Mouse (Mus musculus): ENCODE measurements around the gene Prkag1. TPM values are rescaled to one million over a fixed set of nuclear protein-coding genes. Genes with fewer than 3 reads are reported as not detected.
A peak's percentile ranks its signal among the peaks of the same experiment; 100 is the strongest.

The Prkag1 gene
- total RNA-seq (2017), result 70.7 and 115 TPM in 2 replicates

DNA sequence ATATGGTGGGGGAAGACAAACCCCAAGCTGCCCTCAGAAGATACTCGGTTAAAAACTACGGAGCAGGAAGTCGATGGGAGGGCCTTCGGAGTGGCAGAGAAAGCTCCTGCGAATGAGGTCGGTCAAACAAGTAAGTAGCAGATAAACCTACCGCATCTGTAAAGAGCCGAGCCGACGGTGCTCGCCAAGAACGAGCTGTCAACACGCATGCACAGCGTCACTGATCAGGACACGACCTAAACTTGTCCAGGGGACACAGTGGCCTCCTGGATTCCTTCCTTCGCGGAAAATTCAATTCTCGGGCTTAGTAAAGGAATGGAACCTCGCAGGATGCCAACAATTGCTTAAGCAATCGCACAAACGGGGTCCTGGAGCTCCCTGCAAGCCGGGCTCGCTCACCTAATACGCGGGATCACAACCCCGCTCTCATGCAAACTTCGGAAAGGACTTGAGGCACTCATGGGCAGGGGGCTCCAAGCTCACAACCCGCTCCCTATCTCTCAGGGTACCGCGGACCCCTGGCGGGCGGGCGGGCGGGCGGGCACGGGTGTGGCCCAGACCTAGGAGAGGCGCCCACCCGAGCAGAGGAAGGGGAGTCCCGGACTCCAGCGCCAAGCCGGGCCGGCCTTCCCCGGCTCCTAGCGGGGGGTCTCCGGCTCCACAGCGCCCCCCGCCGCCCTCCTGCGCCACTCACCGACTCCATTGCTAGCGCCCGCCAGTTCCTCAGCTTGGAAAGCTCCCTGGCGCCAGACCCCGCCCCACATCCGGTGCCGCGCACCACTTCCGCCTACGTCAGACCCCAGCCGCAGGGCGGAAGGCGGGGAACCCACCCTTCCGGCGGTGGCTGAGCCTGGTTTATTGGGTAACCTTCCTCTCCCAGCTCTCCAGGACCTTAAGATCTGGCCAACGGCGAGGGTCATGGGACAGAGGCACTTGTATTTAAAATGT is at the start of gene Prkag1:
Prkag1 (minus strand) TSS at position 786 of the 948 bp plus-strand sequence.
- ATAC-seq (replicated peaks in 1 of 2; ENCODE audit: insufficient read depth in 1 of 2, low FRiP score in 2 of 2, low TSS enrichment in 1 of 2, low read depth in 1 of 2, poor library complexity in 2 of 2, severe bottlenecking in 2 of 2), result peak; percentile 87 to 93

DNA sequence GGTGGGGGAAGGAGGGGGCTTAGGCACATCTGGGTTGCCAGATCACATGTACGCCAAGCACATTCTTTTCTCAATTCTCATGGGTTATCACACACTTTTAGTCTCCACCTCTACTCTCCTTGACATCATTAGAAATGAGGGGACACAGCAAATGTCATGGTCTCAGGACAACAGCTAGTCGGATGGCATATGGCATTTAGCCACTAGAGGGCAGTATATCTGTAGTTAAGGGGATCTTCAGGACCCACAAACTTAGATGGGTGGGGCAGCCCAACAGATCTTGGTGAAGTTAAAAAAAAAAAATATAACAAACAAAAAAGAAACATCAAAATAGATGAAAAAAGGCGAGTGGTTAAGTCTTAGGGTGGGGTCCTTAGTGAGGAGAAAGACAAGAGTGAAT is 46.0 kb upstream of the Prkag1 start:
- ATAC-seq (replicated peaks in 1 of 2; ENCODE audit: insufficient read depth in 1 of 2, low FRiP score in 2 of 2, low TSS enrichment in 1 of 2, low read depth in 1 of 2, poor library complexity in 2 of 2, severe bottlenecking in 2 of 2), result peak in 1 of 2 experiments; percentile 34; a peak in 1 of 4 replicates

DNA sequence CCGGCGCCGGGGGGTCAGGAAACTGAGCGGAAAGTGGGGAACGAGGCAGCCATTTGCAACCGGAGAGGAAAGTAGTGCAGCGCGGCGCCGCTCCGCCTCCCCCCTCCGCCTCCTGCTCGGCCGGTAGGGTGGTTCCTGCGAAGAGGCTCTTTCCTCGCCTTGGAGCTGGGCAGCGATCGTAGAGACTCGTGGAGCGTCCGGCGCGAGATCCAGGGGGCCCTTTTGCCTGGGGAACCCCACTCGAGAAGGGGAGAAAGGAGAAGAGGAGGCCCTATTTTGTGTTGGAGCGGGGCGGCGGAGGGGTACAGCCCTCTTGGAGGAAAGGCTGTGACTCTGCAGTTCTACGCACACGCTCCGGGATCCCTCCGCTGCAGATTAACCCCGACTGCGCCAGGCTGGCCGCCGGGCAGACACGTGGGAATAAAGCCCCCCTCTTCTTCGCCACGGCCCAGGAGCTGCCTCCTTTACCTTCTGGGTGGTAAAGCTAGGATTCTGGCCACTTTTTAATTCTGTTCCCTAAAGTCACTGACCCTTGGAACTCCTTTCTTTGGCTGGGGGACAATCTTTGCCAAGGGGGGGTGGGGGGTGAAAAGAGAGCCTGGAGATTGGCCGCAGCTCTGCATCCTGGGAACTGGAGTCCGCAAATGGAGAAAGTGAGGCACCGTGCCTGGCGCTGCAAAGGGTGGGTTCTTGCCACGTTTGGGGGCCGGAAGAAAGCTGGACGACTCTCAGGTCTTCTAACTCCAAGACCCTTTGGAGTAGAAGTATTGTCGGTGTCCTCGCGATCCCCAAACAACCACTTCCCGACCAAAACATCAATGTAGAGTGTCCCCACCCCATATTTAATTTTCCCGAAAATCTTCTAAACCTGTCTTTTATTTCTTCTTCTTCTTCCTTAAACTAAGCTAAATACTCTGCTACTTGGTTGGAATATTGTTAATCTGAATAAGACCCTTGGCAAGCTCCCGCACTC is 40.9 kb upstream of the Prkag1 start:
- peak; percentile 85 to 87 for ATAC-seq (replicated peaks in 1 of 2; ENCODE audit: insufficient read depth in 1 of 2, low FRiP score in 2 of 2, low TSS enrichment in 1 of 2, low read depth in 1 of 2, poor library complexity in 2 of 2, severe bottlenecking in 2 of 2)

DNA sequence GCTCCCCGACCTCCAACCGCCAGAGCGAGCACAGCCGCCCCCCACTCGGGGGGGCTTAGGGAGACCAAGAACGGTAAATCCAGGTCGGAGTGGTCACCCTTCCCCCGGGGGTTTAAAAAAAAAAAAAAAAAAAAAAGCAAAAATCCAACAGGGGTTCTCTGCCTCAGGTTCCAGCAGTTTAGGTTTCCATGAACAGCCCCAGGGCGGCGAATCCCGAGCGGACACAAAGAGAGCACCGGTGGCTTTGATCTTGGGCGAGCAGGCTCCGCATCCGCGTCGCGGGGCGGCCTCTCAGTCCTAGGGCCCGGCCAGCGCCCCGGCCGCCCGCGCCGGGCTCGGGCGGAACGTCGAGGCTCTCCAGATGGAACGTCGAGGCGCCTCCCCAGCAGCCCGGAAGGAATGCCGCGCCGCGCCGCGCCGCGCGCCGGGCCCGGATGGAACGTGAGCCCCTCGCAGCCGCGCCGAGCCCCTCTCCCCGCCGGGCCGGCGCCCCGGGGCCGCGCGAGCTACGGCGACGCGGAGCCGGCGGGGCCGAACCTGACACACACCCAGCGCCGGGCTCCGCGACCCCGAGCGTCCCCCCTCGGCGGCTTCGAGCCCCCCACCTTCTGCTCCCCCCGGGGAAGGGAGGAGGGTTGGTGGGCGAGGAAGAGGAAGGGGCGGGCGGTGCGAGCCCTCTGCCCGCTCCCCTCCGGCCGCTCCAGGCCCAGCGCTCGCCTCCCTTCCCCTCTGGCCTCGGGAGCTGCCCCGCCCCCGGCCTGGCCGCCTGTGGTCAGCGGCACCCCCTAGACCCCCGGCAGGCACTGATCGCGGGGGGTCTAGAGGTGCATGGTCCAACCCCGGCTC is 40.0 kb upstream of the Prkag1 start, which contains the start of gene Kmt2d:
Kmt2d (minus strand) TSS at position 135 of the 846 bp plus-strand sequence.
- ATAC-seq (replicated peaks in 1 of 2; ENCODE audit: insufficient read depth in 1 of 2, low FRiP score in 2 of 2, low TSS enrichment in 1 of 2, low read depth in 1 of 2, poor library complexity in 2 of 2, severe bottlenecking in 2 of 2), result 0 out of 4 replicates have a peak, but pooled peaks of 1 of the 2 experiments have one; percentile 1

DNA sequence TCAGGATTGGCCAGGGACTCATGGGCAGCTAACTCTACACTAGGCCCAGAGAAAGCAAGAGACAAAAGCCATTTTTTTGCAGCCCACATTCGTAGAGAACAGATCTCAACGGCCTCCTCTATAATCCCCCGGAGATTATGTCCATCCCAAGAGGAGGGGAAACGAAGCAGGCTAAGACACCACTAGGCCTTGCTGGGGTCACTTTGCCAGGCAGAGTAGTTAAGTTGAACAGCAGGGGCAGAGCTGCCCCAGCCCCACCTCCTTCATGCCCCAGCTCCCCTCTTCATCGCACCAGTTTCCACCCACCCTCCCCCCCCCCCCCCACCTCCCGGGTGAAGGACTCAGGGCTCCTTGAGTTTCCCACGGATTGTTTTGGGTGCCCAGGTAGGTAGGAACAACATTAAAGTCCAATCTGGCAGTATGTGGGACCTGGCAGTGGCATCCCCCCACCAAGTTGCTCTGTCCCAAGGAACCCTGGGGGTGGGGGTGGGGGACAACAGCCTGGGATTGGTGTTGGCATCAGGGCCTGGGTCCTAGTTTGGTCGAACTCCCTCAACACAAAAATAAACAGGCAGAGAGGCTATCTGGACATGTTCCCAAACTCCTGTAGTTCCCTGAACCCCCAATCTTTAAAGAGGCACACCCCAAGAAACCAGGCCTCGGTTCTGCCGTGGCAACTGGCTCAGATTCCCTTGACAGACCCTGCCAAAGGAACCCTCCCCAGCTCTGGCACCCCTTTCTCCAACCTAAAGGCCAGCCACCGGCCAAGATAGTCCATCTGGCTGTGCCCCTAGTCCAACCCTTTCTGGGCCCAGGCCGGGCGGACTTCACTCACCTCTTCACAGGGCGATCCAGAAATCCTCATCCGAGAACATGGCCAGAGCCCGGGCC is 39.1 kb upstream of the Prkag1 start:
- ATAC-seq (replicated peaks in 1 of 2; ENCODE audit: insufficient read depth in 1 of 2, low FRiP score in 2 of 2, low TSS enrichment in 1 of 2, low read depth in 1 of 2, poor library complexity in 2 of 2, severe bottlenecking in 2 of 2), result no peak

DNA sequence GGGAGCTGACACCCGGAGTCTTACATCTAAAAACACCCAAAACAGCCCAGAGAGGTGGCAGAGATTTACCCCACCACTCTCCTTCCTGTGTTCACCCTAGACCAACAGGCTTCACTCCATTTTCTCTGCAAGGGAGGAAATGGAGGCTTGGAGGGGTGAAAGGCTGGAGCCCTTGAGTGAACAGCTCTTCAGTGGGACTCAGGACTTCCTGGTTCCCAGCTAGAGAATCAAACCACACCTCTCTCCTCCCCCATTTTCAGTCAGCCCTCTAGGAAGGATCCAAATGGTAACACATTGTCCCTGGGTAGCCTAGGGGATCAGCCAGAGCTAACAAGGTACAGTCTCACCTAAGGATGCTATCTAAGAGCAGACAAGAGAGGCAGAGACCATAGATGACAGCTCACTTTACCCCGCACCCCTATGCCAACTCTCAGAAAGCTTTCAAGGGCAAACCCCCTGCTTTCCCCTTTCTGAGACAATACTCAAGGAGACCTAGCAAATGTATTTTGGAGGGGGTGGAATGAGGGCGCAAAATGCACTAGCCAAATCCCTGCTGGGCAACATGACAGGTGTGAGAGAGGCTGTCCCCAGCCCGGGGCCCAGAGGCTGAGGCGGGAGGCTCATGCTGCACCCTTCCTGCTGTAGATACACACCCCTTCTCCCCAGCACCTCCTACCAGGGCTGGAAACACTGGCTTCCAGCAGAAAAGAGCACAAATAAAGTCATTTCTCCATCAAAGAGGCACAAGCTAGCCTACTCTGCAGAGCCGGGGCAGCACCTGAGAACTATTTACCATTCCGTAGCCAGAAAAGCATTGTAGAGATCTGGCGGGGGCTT is 38.2 kb upstream of the Prkag1 start:
- ATAC-seq (replicated peaks in 1 of 2; ENCODE audit: insufficient read depth in 1 of 2, low FRiP score in 2 of 2, low TSS enrichment in 1 of 2, low read depth in 1 of 2, poor library complexity in 2 of 2, severe bottlenecking in 2 of 2), result no peak

DNA sequence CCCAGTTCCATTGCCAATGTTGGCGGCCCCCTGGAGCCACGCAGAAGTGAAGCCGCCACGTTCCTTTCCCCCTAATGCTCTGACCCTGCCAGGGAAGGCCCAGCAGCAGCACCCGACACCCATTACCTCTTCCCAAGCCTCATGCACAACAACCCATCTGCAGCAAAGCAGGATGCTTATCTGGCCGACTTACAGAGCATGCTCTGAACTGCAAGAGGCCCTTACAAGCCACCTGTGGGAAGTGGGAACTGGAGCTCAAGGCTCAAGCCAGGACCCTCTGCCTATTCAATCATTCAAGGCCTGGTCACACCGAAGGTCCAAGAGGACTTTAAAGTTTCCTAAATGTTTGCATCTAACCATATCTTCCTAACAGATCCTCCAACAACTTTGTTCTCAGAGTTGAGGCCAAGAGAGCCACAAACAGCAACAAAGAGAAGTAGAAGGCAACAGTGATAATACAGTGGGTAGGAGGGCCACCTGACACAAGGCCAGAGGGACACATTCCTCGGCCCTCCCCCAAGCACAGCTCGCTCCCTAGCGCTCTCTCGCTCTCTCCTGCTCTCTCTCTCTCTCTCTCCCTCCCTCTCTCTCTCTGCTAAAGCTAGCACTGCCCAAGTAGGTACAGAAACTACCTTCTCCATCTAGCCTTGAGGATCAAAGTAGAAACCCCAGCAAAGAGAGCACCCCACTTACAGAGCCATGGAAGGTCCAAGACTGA is 37.2 kb upstream of the Prkag1 start:
- ATAC-seq (replicated peaks in 1 of 2; ENCODE audit: insufficient read depth in 1 of 2, low FRiP score in 2 of 2, low TSS enrichment in 1 of 2, low read depth in 1 of 2, poor library complexity in 2 of 2, severe bottlenecking in 2 of 2), result no peak

DNA sequence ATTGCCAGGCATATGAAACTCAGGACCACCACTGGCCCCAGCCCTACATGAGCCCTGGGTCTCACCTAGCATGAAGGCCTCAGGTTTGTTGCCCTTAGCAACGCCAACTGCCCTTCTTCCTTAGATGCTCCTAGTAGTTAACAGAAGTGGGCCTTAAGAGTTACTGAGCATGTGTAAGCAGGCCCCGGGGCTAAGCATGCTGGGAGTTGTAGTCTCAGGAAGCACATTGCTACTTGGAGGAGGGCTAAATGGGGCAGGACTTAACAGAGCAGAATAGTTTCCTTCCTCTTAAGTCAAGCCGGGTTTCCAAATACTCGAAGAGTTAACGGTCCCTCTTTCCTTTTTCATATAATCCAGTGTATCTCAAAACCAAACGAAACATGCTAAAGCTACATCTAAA is 36.0 kb upstream of the Prkag1 start:
- ATAC-seq (replicated peaks in 1 of 2; ENCODE audit: insufficient read depth in 1 of 2, low FRiP score in 2 of 2, low TSS enrichment in 1 of 2, low read depth in 1 of 2, poor library complexity in 2 of 2, severe bottlenecking in 2 of 2), result peak; percentile 72 to 77

DNA sequence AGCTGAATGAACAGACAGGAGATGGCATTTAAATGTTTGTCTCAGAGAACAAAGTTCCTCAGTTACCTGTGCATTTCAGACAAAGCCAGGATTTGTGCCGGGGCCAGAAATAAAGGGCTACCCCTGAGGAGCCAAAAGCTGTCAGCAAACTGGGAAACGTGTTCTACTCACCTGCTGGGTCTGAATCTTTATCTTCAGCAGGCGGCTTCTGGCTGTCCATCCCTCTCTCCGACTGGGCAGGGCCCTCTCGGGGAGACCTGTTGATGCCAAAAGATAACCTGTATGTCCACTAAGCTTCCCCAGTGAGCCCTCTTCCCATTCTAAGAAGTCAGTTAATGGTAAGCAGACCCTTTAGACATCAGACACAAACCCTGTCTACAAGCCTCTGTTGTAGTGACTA is 35.2 kb upstream of the Prkag1 start:
- ATAC-seq (replicated peaks in 1 of 2; ENCODE audit: insufficient read depth in 1 of 2, low FRiP score in 2 of 2, low TSS enrichment in 1 of 2, low read depth in 1 of 2, poor library complexity in 2 of 2, severe bottlenecking in 2 of 2), result no peak

DNA sequence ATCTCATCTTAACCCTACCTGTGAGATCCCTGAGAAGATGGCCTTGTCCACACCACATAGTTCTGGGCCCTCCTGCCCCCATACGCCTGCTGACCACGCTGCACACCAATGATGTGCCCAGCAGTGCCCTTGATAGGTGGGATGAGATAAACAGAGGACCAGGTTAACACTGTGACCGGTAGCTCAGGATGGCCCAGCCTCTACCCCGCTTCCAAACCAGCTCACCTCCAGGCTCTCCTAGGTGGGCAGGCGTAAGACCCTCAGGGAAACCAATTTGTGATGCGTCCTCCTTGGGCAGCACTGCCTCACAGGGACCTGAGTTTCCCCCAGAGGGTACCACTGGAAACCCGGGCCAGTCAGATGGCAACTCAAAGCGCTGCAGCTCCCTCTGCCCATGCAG is 34.5 kb upstream of the Prkag1 start:
- ATAC-seq (replicated peaks in 1 of 2; ENCODE audit: insufficient read depth in 1 of 2, low FRiP score in 2 of 2, low TSS enrichment in 1 of 2, low read depth in 1 of 2, poor library complexity in 2 of 2, severe bottlenecking in 2 of 2), result no peak

DNA sequence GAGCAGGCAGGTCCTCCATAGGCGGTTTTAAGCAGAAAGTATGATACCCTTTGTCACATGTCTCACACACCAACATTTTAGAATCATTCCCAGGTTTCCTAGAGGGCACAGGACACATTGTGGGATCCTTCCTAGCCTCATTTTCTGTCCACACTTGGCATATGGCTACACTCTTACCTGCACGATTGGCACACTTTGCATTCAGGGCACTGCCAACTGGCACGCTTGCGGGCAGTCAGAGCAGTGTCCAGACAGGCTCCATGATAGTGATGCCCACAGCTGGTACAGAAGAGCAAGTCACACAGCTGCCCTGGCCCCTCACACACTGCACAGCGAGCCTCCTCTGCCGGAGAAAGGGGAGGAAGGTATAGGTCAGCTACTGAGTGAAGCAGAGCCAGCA is 33.6 kb upstream of the Prkag1 start:
- no peak for ATAC-seq (replicated peaks in 1 of 2; ENCODE audit: insufficient read depth in 1 of 2, low FRiP score in 2 of 2, low TSS enrichment in 1 of 2, low read depth in 1 of 2, poor library complexity in 2 of 2, severe bottlenecking in 2 of 2)

DNA sequence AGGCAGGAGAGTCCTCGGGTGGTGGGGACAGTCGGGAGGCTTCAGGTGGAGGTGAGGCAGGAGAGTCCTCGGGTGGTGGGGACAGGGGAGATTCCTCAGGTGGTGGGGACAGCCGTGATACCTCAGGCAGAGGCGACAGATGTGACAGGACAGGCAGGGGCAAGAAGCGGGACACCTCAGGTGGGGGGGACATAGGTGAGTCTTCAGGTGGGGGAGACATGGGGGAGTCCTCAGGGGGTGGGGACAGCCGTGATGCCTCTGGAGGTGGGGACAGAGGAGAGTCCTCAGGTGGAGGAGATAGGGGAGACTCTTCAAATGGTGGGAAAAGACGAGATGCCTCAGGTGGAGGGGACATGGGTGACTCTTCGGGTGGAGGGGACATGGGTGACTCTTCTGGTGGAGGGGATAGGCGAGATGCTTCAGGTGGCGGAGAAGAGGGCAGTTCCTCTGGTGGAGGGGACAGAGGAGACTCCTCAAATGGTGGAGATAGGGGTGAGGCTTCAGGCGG is 32.2 kb upstream of the Prkag1 start:
- no peak for ATAC-seq (replicated peaks in 1 of 2; ENCODE audit: insufficient read depth in 1 of 2, low FRiP score in 2 of 2, low TSS enrichment in 1 of 2, low read depth in 1 of 2, poor library complexity in 2 of 2, severe bottlenecking in 2 of 2)

DNA sequence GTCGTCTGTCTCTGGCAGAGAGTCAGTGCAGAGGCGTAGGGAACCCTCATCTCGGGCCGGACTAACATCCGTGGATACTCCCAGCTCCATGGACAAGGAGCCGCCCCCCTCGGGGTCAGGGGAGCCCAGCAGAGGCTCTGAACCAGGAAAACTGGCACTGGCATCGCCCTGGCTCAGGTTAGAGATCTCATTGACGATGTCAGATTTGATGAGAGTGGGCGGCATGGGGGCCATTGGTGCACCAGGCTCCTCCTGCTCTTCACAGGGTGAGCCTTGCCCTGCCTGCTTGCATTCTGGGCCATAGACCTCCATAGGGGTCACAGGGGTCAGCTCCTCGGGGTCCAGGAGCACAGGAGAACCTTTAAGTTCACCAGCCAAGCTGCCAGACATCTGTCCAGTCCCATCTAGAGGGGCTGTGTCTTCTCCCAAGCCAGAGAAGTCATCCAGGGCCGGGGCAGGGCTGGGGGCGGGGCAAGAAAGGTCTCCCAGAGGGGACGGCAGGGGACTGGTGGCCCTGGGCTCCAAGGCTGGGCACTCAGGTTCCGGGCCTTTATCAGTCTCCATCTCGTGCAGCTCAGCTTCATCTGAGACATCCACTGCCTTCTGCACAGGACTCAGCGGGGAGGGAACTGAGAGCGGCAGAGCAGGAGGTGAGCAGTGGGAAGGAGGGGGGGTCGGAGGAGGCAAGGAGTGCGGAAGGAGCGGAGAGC is 30.5 kb upstream of the Prkag1 start:
- ATAC-seq (replicated peaks in 1 of 2; ENCODE audit: insufficient read depth in 1 of 2, low FRiP score in 2 of 2, low TSS enrichment in 1 of 2, low read depth in 1 of 2, poor library complexity in 2 of 2, severe bottlenecking in 2 of 2), result no peak

DNA sequence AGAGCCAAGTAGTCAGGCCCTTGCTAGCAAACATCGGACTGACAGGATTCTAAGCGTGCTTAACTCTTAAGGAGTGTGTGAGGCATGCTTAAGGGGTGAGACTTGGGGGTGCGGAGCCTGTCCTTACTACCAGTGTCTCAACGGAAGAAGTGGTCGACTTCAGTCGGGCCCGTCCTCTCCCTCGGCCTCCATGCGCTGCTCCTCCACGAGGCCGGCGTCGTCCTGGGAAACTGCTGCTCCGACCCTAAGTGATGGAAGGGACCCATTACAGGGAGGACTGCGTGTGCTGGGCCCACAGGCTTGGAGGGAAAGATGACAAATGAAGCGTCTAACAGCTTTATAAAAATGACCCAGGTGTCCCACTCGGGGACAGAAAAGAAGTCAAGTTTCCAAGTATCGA is 29.6 kb upstream of the Prkag1 start:
- ATAC-seq (replicated peaks in 1 of 2; ENCODE audit: insufficient read depth in 1 of 2, low FRiP score in 2 of 2, low TSS enrichment in 1 of 2, low read depth in 1 of 2, poor library complexity in 2 of 2, severe bottlenecking in 2 of 2), result no peak
